Mouse (Mus musculus) myocyte (in vitro differentiated cells): ENCODE measurements around the gene Nr2e3. TPM values are rescaled to one million over a fixed set of nuclear protein-coding genes. Genes with fewer than 3 reads are reported as not detected.
"Not testable (repeated sequence)": the region's sequence is repeated elsewhere in the genome, so short reads cannot be mapped to it uniquely, and the experiment has no call there.

Source experiments
- H3K27me3 ChIP-seq: one replicate; pipeline ENCODE4 v1.6.1; 2011; ENCODE audit not compliant: control insufficient read depth, insufficient read depth, insufficient read length
- H3K36me3 ChIP-seq: one replicate; pipeline ENCODE4 v1.6.1; 2011; ENCODE audit not compliant: control insufficient read depth, insufficient read depth
- H3K4me2 ChIP-seq: one replicate; pipeline ENCODE4 v1.6.1; 2011; ENCODE audit warnings: low read depth, control low read depth
- H3K4me3 ChIP-seq: one replicate; pipeline ENCODE4 v1.5.1; 2011; ENCODE audit warnings: mild to moderate bottlenecking, control low read depth, moderate library complexity
- H3K79me2 ChIP-seq: one replicate; pipeline ENCODE4 v1.6.1; 2011; ENCODE audit not compliant: control insufficient read depth, insufficient read depth
- H3ac ChIP-seq: one replicate; pipeline ENCODE4 v1.6.1; 2011; ENCODE audit not compliant: control insufficient read depth, insufficient read length
- CEBPB ChIP-seq: IDR thresholded peaks from 2 replicates; pipeline ENCODE4 v1.6.1; 2011; ENCODE audit warnings: mild to moderate bottlenecking, moderate library complexity; ENCODE audit not compliant: poor library complexity, insufficient read depth, severe bottlenecking
- E2F4 ChIP-seq: IDR thresholded peaks from one replicate; pipeline ENCODE4 v1.6.1; 2011; ENCODE audit warnings: mild to moderate bottlenecking, control low read depth, moderate library complexity; ENCODE audit not compliant: insufficient read depth
- MAX ChIP-seq: IDR thresholded peaks from one replicate; pipeline ENCODE4 v1.6.1; 2011; ENCODE audit warnings: low read depth, mild to moderate bottlenecking, control low read depth
- MYOD1 ChIP-seq, 3 experiments: IDR thresholded peaks; one replicate each; pipeline ENCODE4 v1.6.1; 2011; ENCODE audit warnings: control low read depth in 2 of 3, low read depth in 2 of 3, mild to moderate bottlenecking in 2 of 3, moderate library complexity in 1 of 3; ENCODE audit not compliant: insufficient read length in 2 of 3, control insufficient read depth in 1 of 3
- MYOG ChIP-seq, 3 experiments: IDR thresholded peaks; one replicate each; pipeline ENCODE4 v1.6.1; 2011; ENCODE audit warnings: control low read depth in 2 of 3, low read depth in 2 of 3, mild to moderate bottlenecking in 2 of 3; ENCODE audit not compliant: insufficient read length in 2 of 3, control insufficient read depth in 1 of 3, insufficient read depth in 1 of 3
- POLR2A ChIP-seq: IDR thresholded peaks from one replicate; pipeline ENCODE4 v1.6.1; 2011; ENCODE audit warnings: low read depth, mild to moderate bottlenecking, control low read depth, moderate library complexity; ENCODE audit not compliant: insufficient read length
- POLR2AphosphoS2 ChIP-seq: IDR thresholded peaks from one replicate; pipeline ENCODE4 v1.6.1; 2011; ENCODE audit warnings: low read depth, control low read depth; ENCODE audit not compliant: insufficient read length
- REST ChIP-seq: IDR thresholded peaks from one replicate; pipeline ENCODE4 v1.6.1; 2011; ENCODE audit warnings: mild to moderate bottlenecking, control low read depth, moderate library complexity; ENCODE audit not compliant: insufficient read depth, insufficient read length
- SRF ChIP-seq: IDR thresholded peaks from one replicate; pipeline ENCODE4 v1.6.1; 2011; ENCODE audit warnings: low read depth; ENCODE audit not compliant: control insufficient read depth, insufficient read length
- TCF12 ChIP-seq: IDR thresholded peaks from one replicate; pipeline ENCODE4 v1.6.1; 2011; ENCODE audit warnings: mild to moderate bottlenecking, control low read depth; ENCODE audit not compliant: poor library complexity, insufficient read depth, severe bottlenecking
- TCF3 ChIP-seq: IDR thresholded peaks from one replicate; pipeline ENCODE4 v1.6.1; 2011; ENCODE audit warnings: low read depth, control low read depth; ENCODE audit not compliant: insufficient read length
- USF1 ChIP-seq: IDR thresholded peaks from one replicate; pipeline ENCODE4 v1.6.1; 2011; ENCODE audit warnings: low read depth, mild to moderate bottlenecking, control low read depth, moderate library complexity
- polyA plus RNA-seq: library from polyadenylated mRNA; unstranded; fragments of >200 nt; fragmentation: generic; extraction: Trizol; gene quantifications from one replicate; pipeline ENCODE4 v1.2.1, GENCODE M21; 2012; ENCODE audit warnings: missing spikeins

Gene Nr2e3
- polyA plus RNA-seq, 1 experiment: not detected

DNA sequence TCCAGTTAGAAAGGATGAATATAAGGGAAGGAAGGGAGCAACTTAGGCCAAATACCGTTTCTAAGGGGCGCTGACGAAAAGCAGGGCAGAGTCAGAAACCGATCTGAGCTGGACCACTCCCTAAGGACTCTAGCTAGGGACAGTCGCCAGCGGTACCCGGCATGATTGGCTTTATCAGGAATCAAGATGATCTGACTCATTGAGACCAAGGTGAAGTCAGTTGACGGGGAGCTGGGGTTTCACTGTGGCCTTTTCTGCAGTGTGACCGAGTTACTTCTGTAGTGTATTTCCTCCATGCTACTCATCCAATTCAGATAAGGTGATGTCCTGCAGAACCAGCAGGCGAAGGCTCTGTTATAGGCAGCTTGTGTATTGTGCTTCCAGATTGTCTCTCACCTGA lies 4.6 kb upstream of the Nr2e3 start:
- Histone ChIP-seq H3K36me3 (no peaks in the 10 kb centered on the region), H3ac (no peak overlapping the region), H3K4me2 (no peak overlapping the region), H3K27me3 (peaks cover 9% of the 10 kb centered on the region), H3K79me2 (no peaks in the 10 kb centered on the region), H3K4me3 (no peak overlapping the region)
- TF ChIP-seq CEBPB (no peak), MYOD1 (IDR thresholded peaks at IDR 0.05; ENCODE audit: control insufficient read depth in 1 of 3, insufficient read length in 2 of 3, low read depth in 2 of 3) (no peak), POLR2AphosphoS2 (no peak), REST (no peak), USF1 (no peak), MAX (no peak), POLR2A (no peak), MYOG (IDR thresholded peaks at IDR 0.05; ENCODE audit: control insufficient read depth in 1 of 3, insufficient read depth in 1 of 3, insufficient read length in 2 of 3, low read depth in 2 of 3) (no peak), SRF (no peak), TCF3 (no peak), E2F4 (no peak), TCF12 (no peak)

DNA sequence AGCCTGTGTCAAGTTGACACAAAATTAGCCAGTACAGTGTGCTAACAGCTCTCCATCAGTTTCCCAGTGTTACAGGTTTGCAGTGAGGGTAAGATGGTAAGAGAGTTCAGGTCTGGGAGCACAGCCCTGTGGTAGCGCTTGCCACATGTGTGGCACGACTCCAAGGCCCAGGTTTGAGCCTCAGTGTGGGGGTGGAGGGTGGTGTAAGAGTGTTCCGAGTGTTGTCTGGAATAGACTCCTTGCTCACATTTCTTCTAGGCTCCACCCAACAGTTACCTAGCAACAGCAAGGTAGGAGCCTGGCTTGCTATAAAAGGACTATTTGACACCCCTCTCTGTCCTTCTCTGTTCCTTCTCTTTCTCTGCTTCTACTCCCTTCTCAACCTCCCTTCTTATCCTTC lies 3.9 kb upstream of the Nr2e3 start:
- Histone ChIP-seq H3K79me2 (no peaks in the 10 kb centered on the region), H3K27me3 (peaks cover 9% of the 10 kb centered on the region), H3K4me2 (no peak overlapping the region), H3K4me3 (no peak overlapping the region), H3K36me3 (no peaks in the 10 kb centered on the region), H3ac (no peak overlapping the region)
- TF ChIP-seq TCF3 (no peak), POLR2A (no peak), POLR2AphosphoS2 (no peak), MAX (no peak), MYOD1 (IDR thresholded peaks at IDR 0.05; ENCODE audit: control insufficient read depth in 1 of 3, insufficient read length in 2 of 3, low read depth in 2 of 3) (no peak), SRF (no peak), REST (no peak)

DNA sequence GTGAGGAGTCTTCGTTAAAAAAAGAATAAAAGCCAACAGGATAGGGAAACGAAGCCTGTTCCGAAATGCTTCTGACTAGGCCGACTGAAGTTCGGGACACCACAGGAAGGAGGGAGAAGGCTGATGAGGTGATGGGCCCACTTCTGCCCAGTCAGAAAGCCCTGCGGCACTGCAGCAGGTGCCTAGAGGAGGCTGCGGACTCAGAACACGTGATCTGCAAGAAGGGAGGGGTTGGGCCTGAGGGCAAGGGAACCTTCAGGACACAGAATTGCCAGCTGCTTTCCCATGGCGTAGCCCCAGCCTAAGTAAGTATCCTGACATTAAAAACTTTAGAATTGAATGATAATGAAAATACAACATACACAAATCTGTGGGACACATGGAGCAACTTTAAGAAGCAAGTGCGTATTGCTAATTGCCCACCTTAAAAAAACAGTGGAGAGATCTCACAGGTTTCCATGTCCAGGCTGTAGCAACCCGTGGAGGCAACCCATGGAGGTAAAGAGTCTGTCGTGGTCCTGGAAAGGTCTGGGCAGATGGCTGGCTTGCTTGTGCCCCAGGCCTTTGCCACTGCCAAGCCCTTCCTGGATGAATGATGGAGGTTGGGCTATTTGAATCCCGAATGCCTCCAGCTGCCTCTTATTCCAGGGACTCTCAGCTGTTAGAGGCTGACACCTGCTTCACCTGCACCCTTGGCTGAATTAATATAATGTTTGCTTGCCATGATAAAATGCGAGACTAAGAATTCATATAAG lies 919 bp upstream of the Nr2e3 start:
- Histone ChIP-seq H3K4me2 (no peak overlapping the region), H3K4me3 (no peak overlapping the region), H3ac (no peak overlapping the region), H3K36me3 (no peaks in the 10 kb centered on the region), H3K27me3 (peaks cover 3% of the 10 kb centered on the region), H3K79me2 (no peaks in the 10 kb centered on the region)
- TF ChIP-seq MAX (no peak), MYOG (IDR thresholded peaks at IDR 0.05; ENCODE audit: control insufficient read depth in 1 of 3, insufficient read depth in 1 of 3, insufficient read length in 2 of 3, low read depth in 2 of 3) (peak in 1 of 3 experiments; percentile 9), SRF (no peak)

DNA sequence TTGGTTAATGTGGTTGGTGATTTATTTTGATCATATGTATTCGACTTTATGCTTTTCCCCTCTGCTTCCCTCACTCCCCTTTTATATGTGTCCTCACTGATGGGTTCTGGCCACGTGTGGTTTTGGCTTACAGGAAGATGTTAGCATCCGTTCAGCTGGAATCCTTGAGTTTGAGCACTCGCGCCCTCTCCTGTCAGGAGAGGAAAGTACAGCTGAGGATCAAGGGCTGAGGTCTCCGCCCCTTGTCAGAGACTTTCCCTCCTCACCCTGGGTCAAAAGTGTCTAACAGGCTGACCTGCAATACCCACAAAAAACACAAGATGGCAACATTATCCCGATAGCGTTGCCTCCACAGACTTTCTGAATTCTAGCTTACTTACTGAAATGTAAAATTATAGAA lies 1.2 kb downstream of the Nr2e3 start:
- Histone ChIP-seq H3K27me3 (no peaks in the 10 kb centered on the region), H3K4me3 (no peak overlapping the region), H3K36me3 (no peaks in the 10 kb centered on the region), H3K4me2 (no peak overlapping the region), H3K79me2 (no peaks in the 10 kb centered on the region), H3ac (no peak overlapping the region)
- TF ChIP-seq MAX (no peak), USF1 (peak; percentile 56), SRF (no peak), MYOG (IDR thresholded peaks at IDR 0.05; ENCODE audit: control insufficient read depth in 1 of 3, insufficient read depth in 1 of 3, insufficient read length in 2 of 3, low read depth in 2 of 3) (no peak), MYOD1 (IDR thresholded peaks at IDR 0.05; ENCODE audit: control insufficient read depth in 1 of 3, insufficient read length in 2 of 3, low read depth in 2 of 3) (no peak), CEBPB (no peak)

DNA sequence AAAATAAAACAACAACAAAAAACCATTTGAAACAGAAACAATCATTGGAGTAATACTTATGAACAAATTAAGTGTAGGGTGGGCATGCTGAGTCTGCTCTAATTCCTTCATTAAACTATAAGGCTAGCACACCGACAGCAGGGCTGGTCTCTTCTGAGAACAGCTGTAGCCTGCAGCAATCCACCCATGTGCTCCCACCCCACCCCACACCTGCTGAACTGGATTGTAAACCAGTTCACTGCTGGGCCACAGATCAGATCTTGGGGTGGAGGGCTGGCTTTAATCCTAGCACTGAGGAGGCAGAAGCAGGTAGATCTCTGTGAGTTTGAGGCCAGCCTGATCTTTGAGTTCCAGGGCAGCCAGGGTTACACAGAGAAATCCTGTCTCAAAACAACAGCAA lies 2.3 kb downstream of the Nr2e3 start:
- H3ac ChIP-seq, H3K79me2 ChIP-seq, H3K4me2 ChIP-seq, H3K4me3 ChIP-seq, H3K36me3 ChIP-seq, H3K27me3 ChIP-seq: not testable (repeated sequence)
- TF ChIP-seq MYOD1 (IDR thresholded peaks at IDR 0.05; ENCODE audit: control insufficient read depth in 1 of 3, insufficient read length in 2 of 3, low read depth in 2 of 3) (peak in 1 of 3 experiments; percentile 64), MYOG (IDR thresholded peaks at IDR 0.05; ENCODE audit: control insufficient read depth in 1 of 3, insufficient read depth in 1 of 3, insufficient read length in 2 of 3, low read depth in 2 of 3) (peak; percentile 18 to 77 (median 26))
